Mouse (Mus musculus): ENCODE data around the gene Cdhr3. TPM values are rescaled to one million over a fixed set of nuclear protein-coding genes. Genes with fewer than 3 reads are reported as not detected.

Gene Cdhr3
- total and polyA plus RNA-seq, 3 experiments = not detected

GRCm38 (mm10) chr12:33101627-33102026 is 9.0 kb upstream of the Cdhr3 start:
- Histone ChIP-seq H3K9ac (ENCODE audit: control insufficient read depth, low read depth, low read length, poor library complexity, severe bottlenecking) (no peak overlapping the region), H3K27ac (ENCODE audit: control insufficient read depth, low read depth, low read length) (no peak overlapping the region)
- TF ChIP-seq USF1 (IDR thresholded peaks at IDR 0.05; ENCODE audit: low read depth, low read length) (no peak), ZC3H11A (IDR thresholded peaks at IDR 0.05; ENCODE audit: low read depth, low read length) (no peak), USF2 (IDR thresholded peaks at IDR 0.05; ENCODE audit: borderline replicate concordance in 1 of 2, insufficient read depth in 1 of 2, low read depth in 1 of 2, low read length in 2 of 2) (no peak), CHD2 (IDR thresholded peaks at IDR 0.05; ENCODE audit: low read length) (no peak), UBTF (IDR thresholded peaks at IDR 0.05; ENCODE audit: borderline replicate concordance, insufficient read depth, low read depth, low read length) (no peak), NELFE (IDR thresholded peaks at IDR 0.05; ENCODE audit: low read depth, low read length) (no peak), CHD1 (IDR thresholded peaks at IDR 0.05; ENCODE audit: low read depth, low read length) (no peak), TBP (IDR thresholded peaks at IDR 0.05; ENCODE audit: low read depth, low read length) (no peak), MEF2A (IDR thresholded peaks at IDR 0.05; ENCODE audit: extremely low read depth, insufficient replicate concordance, low read depth, low read length, poor library complexity, severe bottlenecking) (no peak), POLR2AphosphoS5 (IDR thresholded peaks at IDR 0.05; ENCODE audit: borderline replicate concordance, low read depth, low read length) (no peak), EP300 (IDR thresholded peaks at IDR 0.05; ENCODE audit: low read depth in 1 of 2, low read length in 2 of 2) (no peak), ZNF384 (IDR thresholded peaks at IDR 0.05; ENCODE audit: low read depth, low read length) (no peak), ZKSCAN1 (IDR thresholded peaks at IDR 0.05; ENCODE audit: low read depth, low read length) (no peak), GABPA (IDR thresholded peaks at IDR 0.05; ENCODE audit: low read depth, low read length) (no peak), TAL1 (IDR thresholded peaks at IDR 0.05; ENCODE audit: low read length) (no peak), CTCF (IDR thresholded peaks at IDR 0.05 in 2 of 3, conservative IDR thresholded peaks at IDR 0.05 in 1 of 3; ENCODE audit: control insufficient read depth in 1 of 3, insufficient read depth in 1 of 3, low read depth in 2 of 3, low read length in 3 of 3, poor library complexity in 1 of 3, severe bottlenecking in 1 of 3) (no peak), SIN3A (IDR thresholded peaks at IDR 0.05; ENCODE audit: low read length) (no peak), MYC (IDR thresholded peaks at IDR 0.05; ENCODE audit: low read depth, low read length) (no peak), POLR2AphosphoS2 (IDR thresholded peaks at IDR 0.05; ENCODE audit: low read length) (no peak), MXI1 (IDR thresholded peaks at IDR 0.05; ENCODE audit: low read depth, low read length) (no peak)

GRCm38 (mm10) chr12:33096017-33096416 is 3.3 kb upstream of the Cdhr3 start:
- H3K79me2 ChIP-seq (ENCODE audit: control insufficient read depth, insufficient read depth, low read length, poor library complexity) = no peaks in the 10 kb centered on the region
- no peak overlapping the region for H3K4me3 ChIP-seq (ENCODE audit: control insufficient read depth in 1 of 2, insufficient read depth in 1 of 2, low read depth in 2 of 2, low read length in 2 of 2)
- TF ChIP-seq SIN3A (IDR thresholded peaks at IDR 0.05; ENCODE audit: low read length) (no peak), ZC3H11A (IDR thresholded peaks at IDR 0.05; ENCODE audit: low read depth, low read length) (no peak), KAT2A (conservative IDR thresholded peaks at IDR 0.05; ENCODE audit: low read depth, low read length) (no peak), MYC (IDR thresholded peaks at IDR 0.05; ENCODE audit: low read depth, low read length) (no peak), NELFE (IDR thresholded peaks at IDR 0.05; ENCODE audit: low read depth, low read length) (no peak), USF2 (IDR thresholded peaks at IDR 0.05; ENCODE audit: borderline replicate concordance in 1 of 2, insufficient read depth in 1 of 2, low read depth in 1 of 2, low read length in 2 of 2) (no peak), ELF1 (IDR thresholded peaks at IDR 0.05; ENCODE audit: low read depth, low read length) (no peak), EP300 (IDR thresholded peaks at IDR 0.05; ENCODE audit: low read depth in 1 of 2, low read length in 2 of 2) (no peak), TBP (IDR thresholded peaks at IDR 0.05; ENCODE audit: low read depth, low read length) (no peak), MYB (IDR thresholded peaks at IDR 0.05; ENCODE audit: low read depth, low read length) (no peak), ZKSCAN1 (IDR thresholded peaks at IDR 0.05; ENCODE audit: low read depth, low read length) (no peak), RCOR1 (IDR thresholded peaks at IDR 0.05; ENCODE audit: low read depth, low read length) (no peak), HCFC1 (IDR thresholded peaks at IDR 0.05; ENCODE audit: low read depth, low read length) (no peak), MAZ (IDR thresholded peaks at IDR 0.05; ENCODE audit: low read depth, low read length) (no peak), RAD21 (IDR thresholded peaks at IDR 0.05; ENCODE audit: low read depth, low read length) (no peak), MAX (IDR thresholded peaks at IDR 0.05; ENCODE audit: low read length) (no peak), MAFK (IDR thresholded peaks at IDR 0.05; ENCODE audit: borderline replicate concordance, low read depth, low read length) (no peak)
- no peak overlapping the region for H3K9ac ChIP-seq (ENCODE audit: control insufficient read depth, low read depth, low read length, poor library complexity, severe bottlenecking)
- H3K4me1 ChIP-seq (ENCODE audit: control insufficient read depth in 1 of 2, insufficient read depth in 2 of 2, low read length in 2 of 2) = no peaks in the 10 kb centered on the region
- H3K27ac ChIP-seq (ENCODE audit: control insufficient read depth, low read depth, low read length) = no peak overlapping the region
- no peaks in the 10 kb centered on the region for H3K36me3 ChIP-seq (ENCODE audit: control insufficient read depth in 1 of 2, insufficient read depth in 2 of 2, low read length in 2 of 2)
- H3K27me3 ChIP-seq (ENCODE audit: control insufficient read depth in 1 of 2, insufficient read depth in 2 of 2, low read length in 2 of 2) = peaks cover 7 to 16% of the 10 kb centered on the region in 2 experiments; a peak in 3 of 4 replicates
- DNase-seq (ENCODE audit: low read depth, low spot score) = no peak
- no peaks in the 10 kb centered on the region for H3K9me3 ChIP-seq (replicated peaks; ENCODE audit: insufficient read depth, low read length)

More at GRCm38 (mm10) chr12:33101627-33102026, 9.0 kb upstream of the Cdhr3 start:
- Histone ChIP-seq H3K9me3 (replicated peaks; ENCODE audit: insufficient read depth, low read length) (no peaks in the 10 kb centered on the region), H3K79me2 (ENCODE audit: control insufficient read depth, insufficient read depth, low read length, poor library complexity) (no peaks in the 10 kb centered on the region), H3K36me3 (ENCODE audit: control insufficient read depth in 1 of 2, insufficient read depth in 2 of 2, low read length in 2 of 2) (no peaks in the 10 kb centered on the region), H3K4me3 (ENCODE audit: control insufficient read depth in 1 of 2, insufficient read depth in 1 of 2, low read depth in 2 of 2, low read length in 2 of 2) (no peak overlapping the region), H3K4me1 (ENCODE audit: control insufficient read depth in 1 of 2, insufficient read depth in 2 of 2, low read length in 2 of 2) (no peaks in the 10 kb centered on the region), H3K27me3 (ENCODE audit: control insufficient read depth in 1 of 2, insufficient read depth in 2 of 2, low read length in 2 of 2) (peaks cover 7 to 14% of the 10 kb centered on the region in 2 experiments)
- no peak for DNase-seq (ENCODE audit: low read depth, low spot score)

Measured in MEL (cell line).